Mouse (Mus musculus): ENCODE results near the gene Cttn. TPM values are rescaled to one million over a fixed set of nuclear protein-coding genes. Genes with fewer than 3 reads are reported as not detected.

Cttn gene
- total and polyA plus RNA-seq, 3 experiments, result 0.55 TPM; not detected in 2

DNA sequence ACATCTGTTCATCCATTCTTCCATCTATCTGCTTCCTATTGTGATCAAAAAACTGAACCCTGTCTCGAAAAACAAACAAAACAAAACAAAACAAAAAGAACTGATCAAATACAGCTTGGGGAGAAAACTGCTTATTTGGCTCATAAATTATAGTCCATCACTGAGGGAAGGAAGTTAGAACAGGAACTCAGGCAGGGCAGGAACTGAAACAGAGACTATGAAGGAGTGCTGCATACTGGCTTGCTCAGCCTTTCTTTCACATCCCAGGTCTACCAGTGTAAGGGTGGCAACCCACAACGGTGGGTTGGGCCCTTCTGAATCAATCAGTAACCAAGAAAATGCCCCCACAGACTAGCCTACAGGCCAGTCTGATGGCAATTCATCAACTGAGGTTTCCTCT is 294 bp upstream of the Cttn start:
- Histone ChIP-seq H3K4me1 (ENCODE audit: control insufficient read depth in 1 of 2, insufficient read depth in 2 of 2) (0 out of 4 replicates have a peak, but pooled peaks cover 0 to 3% of the 10 kb centered on the region in 2 experiments), H3K9ac (ENCODE audit: insufficient read depth, low read depth) (no peak overlapping the region), H3K27ac (ENCODE audit: insufficient read depth, low read depth) (no peak overlapping the region), H3K79me2 (replicated peaks; ENCODE audit: control insufficient read depth, extremely low read depth, insufficient read depth, poor library complexity, severe bottlenecking) (no peaks in the 10 kb centered on the region), H3K9me3 (replicated peaks; ENCODE audit: low read length) (peaks cover 6% of the 10 kb centered on the region), H3K27me3 (replicated peaks) (peaks cover 16% of the 10 kb centered on the region), H3K4me2 (ENCODE audit: insufficient read depth, low read depth, poor library complexity, severe bottlenecking) (no peak overlapping the region), H3K4me3 (replicated peaks in 1 of 3; ENCODE audit: low read depth in 2 of 3, low read length in 2 of 3, poor library complexity in 1 of 3) (no peak overlapping the region), H3K36me3 (replicated peaks in 1 of 2; ENCODE audit: control insufficient read depth in 1 of 2, insufficient read depth in 1 of 2, low read length in 1 of 2) (peaks cover 5% of the 10 kb centered on the region in 2 experiments)
- no peak for DNase-seq (ENCODE audit: extremely low read depth)
- dilution Hi-C loops (cut with MboI; ENCODE audit: extremely low pct_ligation_motif_present, extremely low pct_unique_long_range_greater_than_20kb, low sequenced_read_pairs) (no loop called here), in situ Hi-C loops (cut with MboI; ENCODE audit: low pct_ligation_motif_present, low pct_unique_long_range_greater_than_20kb, low sequenced_read_pairs) (no loop called here)
- TF ChIP-seq MAZ (IDR thresholded peaks at IDR 0.05; ENCODE audit: low read depth, low read length), result no peak
- TF ChIP-seq MYC (IDR thresholded peaks at IDR 0.05; ENCODE audit: low read depth, low read length), result no peak

DNA sequence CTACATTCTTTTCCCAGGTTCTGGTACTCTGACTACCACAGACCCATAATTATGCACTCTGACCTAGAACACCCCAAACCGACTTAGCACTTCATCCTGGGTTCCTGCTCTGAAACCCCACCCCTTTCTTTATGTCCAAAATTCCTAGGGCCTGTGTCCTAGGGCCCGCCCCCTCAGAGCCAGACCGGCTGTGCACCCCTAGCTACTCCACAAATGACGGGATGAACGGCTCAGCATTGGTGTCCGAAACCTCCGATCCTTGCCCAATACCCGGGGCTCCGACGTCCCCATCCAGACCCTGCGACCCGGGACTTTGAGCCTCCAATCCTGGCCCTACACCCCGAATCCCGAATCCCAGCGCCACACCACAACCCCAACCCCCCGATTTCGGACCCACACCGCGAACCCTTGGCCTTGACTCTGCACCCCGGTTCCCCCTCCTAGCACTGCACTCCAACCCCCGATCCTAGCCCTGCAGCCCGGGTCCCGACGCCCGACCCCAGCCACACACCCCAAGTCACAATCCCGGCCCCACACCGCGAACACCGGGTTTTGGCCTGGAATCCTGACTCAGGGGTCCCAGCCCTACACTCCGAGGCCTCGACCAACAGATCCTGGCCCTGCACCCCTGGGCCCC is 783 bp downstream of the Cttn start:
- no peak overlapping the region for H3K27ac ChIP-seq (ENCODE audit: insufficient read depth, low read depth)
- no peak overlapping the region for H3K9ac ChIP-seq (ENCODE audit: insufficient read depth, low read depth)
- dilution Hi-C loops (cut with MboI; ENCODE audit: extremely low pct_ligation_motif_present, extremely low pct_unique_long_range_greater_than_20kb, low sequenced_read_pairs), result no loop called here
- no peaks in the 10 kb centered on the region for H3K79me2 ChIP-seq (replicated peaks; ENCODE audit: control insufficient read depth, extremely low read depth, insufficient read depth, poor library complexity, severe bottlenecking)
- no peak for DNase-seq (ENCODE audit: extremely low read depth)
- 0 out of 4 replicates have a peak, but pooled peaks cover 0 to 3% of the 10 kb centered on the region in 2 experiments for H3K4me1 ChIP-seq (ENCODE audit: control insufficient read depth in 1 of 2, insufficient read depth in 2 of 2)
- peaks cover 6% of the 10 kb centered on the region for H3K9me3 ChIP-seq (replicated peaks; ENCODE audit: low read length)
- no peak overlapping the region for H3K4me3 ChIP-seq (replicated peaks in 1 of 3; ENCODE audit: low read depth in 2 of 3, low read length in 2 of 3, poor library complexity in 1 of 3)
- TF ChIP-seq GABPA (IDR thresholded peaks at IDR 0.05; ENCODE audit: insufficient replicate concordance, low read depth, low read length) (no peak), CTCF (conservative IDR thresholded peaks at IDR 0.05 in 1 of 2, IDR thresholded peaks at IDR 0.05 in 1 of 2; ENCODE audit: low read depth in 2 of 2, low read length in 2 of 2) (no peak), UBTF (IDR thresholded peaks at IDR 0.05; ENCODE audit: low read depth, low read length) (no peak), ELF1 (IDR thresholded peaks at IDR 0.05; ENCODE audit: low read depth, low read length) (no peak), HCFC1 (IDR thresholded peaks at IDR 0.05; ENCODE audit: low read depth, low read length) (no peak), TBP (conservative IDR thresholded peaks at IDR 0.05; ENCODE audit: low read depth, low read length) (no peak), NELFE (IDR thresholded peaks at IDR 0.05; ENCODE audit: low read depth, low read length) (no peak), ZKSCAN1 (IDR thresholded peaks at IDR 0.05; ENCODE audit: borderline replicate concordance, low read depth, low read length) (no peak), KAT2A (IDR thresholded peaks at IDR 0.05; ENCODE audit: insufficient replicate concordance, low read length) (no peak), ZMIZ1 (IDR thresholded peaks at IDR 0.05; ENCODE audit: low read depth, low read length) (no peak), MAZ (IDR thresholded peaks at IDR 0.05; ENCODE audit: low read depth, low read length) (no peak), EP300 (IDR thresholded peaks at IDR 0.05; ENCODE audit: low read length) (no peak), ZNF384 (IDR thresholded peaks at IDR 0.05; ENCODE audit: low read depth, low read length) (no peak)
- peaks cover 22% of the 10 kb centered on the region for H3K27me3 ChIP-seq (replicated peaks)
- no peaks in the 10 kb centered on the region for H3K36me3 ChIP-seq (replicated peaks in 1 of 2; ENCODE audit: control insufficient read depth in 1 of 2, insufficient read depth in 1 of 2, low read length in 1 of 2)
- H3K4me2 ChIP-seq (ENCODE audit: insufficient read depth, low read depth, poor library complexity, severe bottlenecking), result no peak overlapping the region
- in situ Hi-C loops (cut with MboI; ENCODE audit: low pct_ligation_motif_present, low pct_unique_long_range_greater_than_20kb, low sequenced_read_pairs), result no loop called here

Measured in CH12.LX (cell line).